Mouse (Mus musculus): Measurements from ENCODE around the gene Hunk.

- TF ChIP-seq CTCF (IDR thresholded peaks at IDR 0.05; ENCODE audit: low read depth, low read length) (no peak), POLR2A (IDR thresholded peaks at IDR 0.05; ENCODE audit: extremely low read depth, insufficient read depth, low read length) (no peak)
Measured at GRCm38 (mm10) chr16:90421145-90421544, 35.3 kb downstream of the Hunk start.

Data from liver, adult 2 months (tissue).